Mouse (Mus musculus) liver, adult (tissue): Measurements from ENCODE around the gene Adgrg7.

Experiments used
- GATA4 ChIP-seq: IDR thresholded peaks from 2 replicates; pipeline ENCODE4 v1.6.1; 2014; ENCODE audit warnings: mild to moderate bottlenecking, low read length; ENCODE audit not compliant: insufficient replicate concordance

Adgrg7 gene

DNA sequence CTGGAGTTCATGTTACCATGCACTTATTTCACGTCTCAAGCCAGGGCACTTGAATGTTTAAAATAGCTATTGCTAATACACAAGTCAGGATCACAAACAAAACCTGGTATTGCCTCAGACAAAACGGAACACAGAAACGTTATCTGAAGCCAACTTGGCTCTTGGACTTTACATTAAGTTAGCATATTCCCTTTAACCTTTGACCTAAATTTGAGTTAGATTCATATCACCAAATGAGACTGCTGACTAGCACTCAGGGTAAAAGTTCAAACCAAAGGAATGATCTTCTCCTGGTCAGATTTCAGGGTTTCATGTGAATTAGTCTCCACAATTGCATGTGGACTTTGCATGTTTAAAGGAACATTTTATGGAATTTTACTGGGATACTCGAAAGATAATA lies 73.3 kb downstream of the Adgrg7 start:
- TF ChIP-seq GATA4 = peak; percentile 65

DNA sequence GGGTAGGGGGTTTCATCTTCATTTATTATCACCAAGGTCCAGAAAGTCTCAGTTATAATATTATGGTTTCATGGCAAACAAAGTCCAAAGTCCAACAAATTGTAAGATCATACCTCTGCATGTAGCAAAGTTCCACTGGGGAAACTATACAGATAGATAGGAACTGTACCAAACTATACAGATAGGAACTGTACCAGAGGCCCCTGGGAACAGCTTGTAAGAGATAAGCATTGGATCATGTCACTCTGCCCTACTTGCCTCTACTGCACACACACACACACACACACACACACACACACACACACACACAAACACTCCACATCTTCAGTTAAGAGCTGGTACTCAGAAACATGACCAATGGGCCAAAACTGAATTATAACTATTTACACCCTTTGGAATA lies 76.6 kb downstream of the Adgrg7 start:
- no peak for TF ChIP-seq GATA4

DNA sequence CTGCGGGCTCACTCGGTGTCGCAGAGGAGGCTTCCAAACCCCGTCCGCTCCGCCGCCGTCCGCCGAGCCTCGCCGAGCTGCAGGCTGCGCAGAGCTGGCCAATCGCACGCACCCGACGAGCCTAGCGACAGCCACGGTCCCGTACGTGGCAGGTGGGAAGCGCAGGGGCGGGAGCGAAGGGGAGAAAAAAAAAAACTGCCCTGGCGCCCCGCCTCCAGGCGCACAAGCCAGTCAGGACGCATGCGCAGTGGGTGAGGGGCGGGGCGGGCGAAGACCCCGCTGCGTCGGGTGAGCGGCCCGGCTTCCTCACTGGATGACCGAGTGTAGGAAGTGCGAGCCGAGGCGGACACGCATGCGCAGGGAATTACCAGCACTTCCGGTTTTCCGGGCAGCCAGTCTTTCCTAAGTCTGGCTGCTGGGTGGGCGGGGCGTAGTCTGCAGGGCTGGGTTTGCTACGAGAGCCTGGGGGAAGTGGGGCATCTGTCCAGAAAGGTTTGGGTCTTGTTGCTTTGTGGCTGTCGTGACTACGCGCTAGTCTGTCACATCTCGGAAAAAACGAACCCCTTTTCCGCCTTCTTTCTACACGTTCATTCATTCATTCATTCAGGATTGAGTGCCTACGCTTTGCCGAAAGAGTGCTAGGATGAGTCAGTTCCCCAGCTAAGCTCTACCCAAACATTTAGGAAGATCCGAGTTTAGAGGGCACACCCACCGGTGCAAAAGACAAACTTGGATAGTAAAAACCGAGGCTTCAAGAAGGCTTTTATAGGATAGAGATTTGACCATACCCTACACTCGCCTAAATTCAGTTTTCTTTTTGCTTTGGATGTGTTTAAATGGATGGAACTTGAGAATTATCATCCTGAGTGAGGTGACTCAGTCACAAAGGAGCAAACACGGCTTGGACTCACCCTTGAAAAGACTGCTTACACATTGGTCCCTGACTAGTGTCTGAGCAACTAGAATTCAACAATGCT lies 78.1 kb downstream of the Adgrg7 start, which contains the start of gene Tfg:
TSS of gene Tfg (minus strand) at position 227 of the 977 bp plus-strand sequence.
- no peak for TF ChIP-seq GATA4

DNA sequence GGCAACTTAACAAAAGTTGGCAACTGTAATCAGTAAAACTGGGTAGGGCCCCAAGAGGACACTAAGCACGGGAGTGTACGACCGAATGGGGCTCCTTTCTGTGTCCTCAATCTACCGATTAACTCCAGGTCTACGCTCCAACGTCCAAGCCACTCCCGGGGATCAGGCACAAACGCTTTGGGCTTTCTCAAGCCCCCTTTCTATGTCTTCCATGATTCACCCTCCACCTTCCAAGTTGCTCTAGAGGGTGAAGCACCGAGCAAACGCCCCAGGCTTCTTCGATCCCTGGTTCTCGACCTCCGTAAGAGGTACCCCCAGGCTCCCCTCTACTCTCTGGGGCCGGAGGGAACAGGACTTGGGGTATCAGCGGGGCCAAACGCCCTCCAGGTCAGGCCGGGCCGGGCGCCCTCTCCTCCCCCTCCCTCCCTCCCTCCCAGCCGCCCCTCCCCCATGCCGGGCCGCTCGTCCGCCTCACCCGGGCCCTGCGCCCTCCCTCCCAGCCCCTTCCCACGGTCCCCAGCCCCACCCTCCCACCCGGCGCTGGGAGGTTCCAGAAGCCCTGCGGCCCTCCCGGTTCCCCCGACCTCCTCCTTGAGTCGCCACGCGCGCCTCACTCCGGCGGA lies 79.0 kb downstream of the Adgrg7 start:
- TF ChIP-seq GATA4 = no peak

- no peak for TF ChIP-seq GATA4
These were observed 80.0 kb downstream of the Adgrg7 start for GRCm38 (mm10) chr16:56715608-56716007.

GRCm38 (mm10) chr16:56710071-56710470 lies 85.6 kb downstream of the Adgrg7 start:
- no peak for TF ChIP-seq GATA4

- TF ChIP-seq GATA4 = no peak
These were observed 89.9 kb downstream of the Adgrg7 start for GRCm38 (mm10) chr16:56705731-56706130.

DNA sequence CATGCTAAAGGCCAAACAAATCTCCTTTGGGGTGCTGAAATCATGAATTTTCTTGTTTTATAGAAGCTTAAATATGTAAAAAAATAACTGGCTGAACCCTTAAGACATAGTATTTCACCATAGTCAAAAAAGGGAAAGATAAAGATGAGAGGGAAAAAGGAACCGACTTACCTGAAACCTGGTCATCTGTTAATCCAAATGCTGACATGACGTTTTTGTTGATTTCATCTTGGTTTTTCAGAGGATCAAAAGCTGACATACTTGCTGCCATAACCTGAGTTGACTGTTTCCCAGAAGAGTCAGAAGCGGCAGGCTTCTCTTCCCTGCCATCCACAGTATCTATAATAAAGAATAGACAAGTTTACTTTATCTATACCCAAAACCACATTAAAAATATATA lies 94.8 kb downstream of the Adgrg7 start:
- no peak for TF ChIP-seq GATA4

- TF ChIP-seq GATA4 = no peak
These were observed 99.2 kb downstream of the Adgrg7 start for GRCm38 (mm10) chr16:56696448-56696847.

- TF ChIP-seq GATA4 = no peak
These were observed 104.9 kb downstream of the Adgrg7 start for GRCm38 (mm10) chr16:56690715-56691114.

DNA sequence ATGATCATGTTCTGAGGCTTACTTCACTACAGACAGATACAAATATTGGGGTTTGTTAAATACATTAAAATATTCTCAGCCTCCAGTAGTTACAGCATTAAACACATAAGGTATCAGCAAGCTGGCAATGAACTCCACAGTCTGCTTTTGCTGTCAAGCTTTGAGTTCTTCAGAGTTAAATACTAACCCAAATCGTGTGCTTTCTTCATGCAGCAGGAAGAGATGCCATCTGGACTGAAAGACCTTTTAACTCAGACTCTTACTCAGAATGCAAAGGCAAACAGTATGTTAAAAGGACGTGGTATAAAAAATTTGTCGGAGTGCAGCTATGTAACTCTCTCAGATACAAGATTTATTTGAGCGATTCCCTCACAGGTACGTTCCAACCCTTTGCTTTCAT lies 108.9 kb downstream of the Adgrg7 start:
- TF ChIP-seq GATA4 = no peak

DNA sequence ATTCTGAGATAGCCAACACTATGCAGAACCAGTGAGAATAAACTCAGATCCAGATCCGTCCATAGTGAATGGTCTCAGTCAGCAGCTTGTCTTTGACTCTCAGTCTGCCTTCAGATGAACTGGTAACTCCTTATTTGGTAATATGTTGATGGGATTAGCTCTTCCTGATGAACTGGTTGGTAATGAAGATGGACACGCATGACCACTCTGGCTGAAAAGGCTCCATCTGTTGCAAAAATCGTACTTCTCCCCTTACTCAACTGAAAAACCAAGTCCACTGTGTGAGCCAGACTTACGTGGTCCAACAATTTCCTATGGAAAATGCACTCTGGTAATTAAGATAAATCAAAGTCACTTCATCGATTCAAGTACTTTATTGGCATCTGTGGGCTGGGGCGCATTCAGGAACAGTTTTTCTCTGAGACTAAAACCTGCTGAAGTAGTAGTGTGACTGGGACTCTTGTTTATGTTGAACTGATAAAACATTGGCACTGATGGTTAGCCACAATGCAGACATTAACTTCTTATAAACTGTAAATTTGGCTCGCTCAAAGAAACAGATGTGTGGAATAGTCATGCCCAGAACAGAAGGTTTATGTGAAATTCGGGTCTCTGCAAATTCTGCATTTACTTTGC lies 114.5 kb downstream of the Adgrg7 start:
- TF ChIP-seq GATA4 = no peak

GRCm38 (mm10) chr16:56677146-56677545 lies 118.5 kb downstream of the Adgrg7 start:
- no peak for TF ChIP-seq GATA4
